Mouse (Mus musculus) forebrain, embryonic 16.5 days (tissue): ENCODE data around the gene Cdc14a. TPM values are rescaled to one million over a fixed set of nuclear protein-coding genes. Genes with fewer than 3 reads are reported as not detected.
A peak's percentile ranks its signal among the peaks of the same experiment; 100 is the strongest.

Experiments
- ATAC-seq: fragments of 200-750 bp; cut with Nextera tagmentation; 2 replicates; pipeline ENCODE4 v1.8.0; 2017; ENCODE audit warnings: mild to moderate bottlenecking, moderate library complexity
- H3K27ac ChIP-seq: fragments of 300-500 bp; sonication (generic); 2 replicates; pipeline ENCODE4 v1.5.1; 2014; ENCODE audit warnings: low read length, control low read depth
- H3K27me3 ChIP-seq: fragments of 300-500 bp; sonication (generic); replicated peaks from 2 replicates; pipeline ENCODE4 v1.6.1; 2014; ENCODE audit warnings: low read length; ENCODE audit not compliant: control insufficient read depth, insufficient read depth
- H3K36me3 ChIP-seq: fragments of 300-500 bp; sonication (generic); 2 replicates; pipeline ENCODE4 v1.6.1; 2014; ENCODE audit not compliant: control insufficient read depth, insufficient read depth
- H3K4me1 ChIP-seq: fragments of 300-500 bp; sonication (generic); replicated peaks from 2 replicates; pipeline ENCODE4 v1.6.1; 2014; ENCODE audit warnings: low read length; ENCODE audit not compliant: control insufficient read depth, insufficient read depth
- H3K4me2 ChIP-seq: fragments of 300-500 bp; sonication (generic); 2 replicates; pipeline ENCODE4 v1.6.1; 2014; ENCODE audit warnings: mild to moderate bottlenecking, low read length, control low read depth
- H3K4me3 ChIP-seq: fragments of 300-500 bp; sonication (generic); replicated peaks from 2 replicates; pipeline ENCODE4 v1.5.1; 2014; ENCODE audit warnings: mild to moderate bottlenecking, low read length, control low read depth
- H3K9ac ChIP-seq: fragments of 300-500 bp; sonication (generic); replicated peaks from 2 replicates; pipeline ENCODE4 v1.6.1; 2014; ENCODE audit warnings: low read depth, low read length, control low read depth
- H3K9me3 ChIP-seq: fragments of 300-500 bp; sonication (generic); 2 replicates; pipeline ENCODE4 v1.6.1; 2016; ENCODE audit warnings: low read length; ENCODE audit not compliant: control insufficient read depth
- WGBS: fragments of 180-500 bp; shearing (Covaris S2); extraction: QIAGEN DNeasy Blood & Tissue Kit; methylation state at CpG from one replicate; pipeline ENCODE4 v1.1.7; 2014; 5-methylcytosine and 5-hydroxymethylcytosine counted together
- polyA plus RNA-seq: library from polyadenylated mRNA; unstranded; fragments of >200 nt; fragmentation: Nextera tagmentation; extraction: Ambion mirVana; gene quantifications from 2 replicates; pipeline ENCODE4 v1.2.1, GENCODE M21; 2015

Cdc14a gene
- polyA plus RNA-seq, 1 experiment from 2014 or later, result 7.7 TPM

GRCm38 (mm10) chr3:116440066-116440997, 16.5 kb upstream of the Cdc14a start:
- Histone ChIP-seq H3K27me3 (no peaks in the 10 kb centered on the region), H3K9me3 (no peaks in the 10 kb centered on the region), H3K9ac (no peak overlapping the region), H3K4me3 (no peak overlapping the region), H3K27ac (no peak overlapping the region), H3K36me3 (no peaks in the 10 kb centered on the region), H3K4me2 (no peak overlapping the region), H3K4me1 (no peaks in the 10 kb centered on the region)
- WGBS, result 53% methylated on average over 8 of the region's 8 CpGs
- no peak for ATAC-seq

- Histone ChIP-seq H3K27ac (no peak overlapping the region), H3K4me1 (no peaks in the 10 kb centered on the region), H3K4me3 (no peak overlapping the region), H3K9me3 (no peaks in the 10 kb centered on the region), H3K9ac (no peak overlapping the region), H3K27me3 (no peaks in the 10 kb centered on the region), H3K36me3 (no peaks in the 10 kb centered on the region), H3K4me2 (no peak overlapping the region)
- 86% methylated on average over 9 of the region's 9 CpGs for WGBS
- no peak for ATAC-seq
These were observed 13.2 kb upstream of the Cdc14a start for GRCm38 (mm10) chr3:116436811-116437601.

GRCm38 (mm10) chr3:116436113-116436512, 12.3 kb upstream of the Cdc14a start:
- WGBS, result 80% methylated on average over 3 of the region's 3 CpGs
- no peak overlapping the region for H3K27ac ChIP-seq
- no peak for ATAC-seq

GRCm38 (mm10) chr3:116434757-116435156, 10.9 kb upstream of the Cdc14a start:
- H3K9ac ChIP-seq, result no peak overlapping the region
- H3K27ac ChIP-seq, result no peak overlapping the region
- H3K36me3 ChIP-seq, result no peaks in the 10 kb centered on the region
- 94% methylated on average over 2 of the region's 3 CpGs for WGBS
- ATAC-seq, result no peak
- no peaks in the 10 kb centered on the region for H3K27me3 ChIP-seq
- no peaks in the 10 kb centered on the region for H3K9me3 ChIP-seq
- H3K4me3 ChIP-seq, result no peak overlapping the region
- H3K4me1 ChIP-seq, result no peaks in the 10 kb centered on the region
- H3K4me2 ChIP-seq, result no peak overlapping the region

More at GRCm38 (mm10) chr3:116436113-116436512, 12.3 kb upstream of the Cdc14a start:
- Histone ChIP-seq H3K27me3 (no peaks in the 10 kb centered on the region), H3K4me1 (no peaks in the 10 kb centered on the region), H3K36me3 (no peaks in the 10 kb centered on the region), H3K4me3 (no peak overlapping the region), H3K4me2 (no peak overlapping the region), H3K9me3 (no peaks in the 10 kb centered on the region), H3K9ac (no peak overlapping the region)

- 92% methylated on average over 6 of the region's 6 CpGs for WGBS
- peaks cover 19% of the 10 kb centered on the region for H3K4me1 ChIP-seq
- H3K9ac ChIP-seq, result no peak overlapping the region
These were observed 2.1 kb upstream of the Cdc14a start for GRCm38 (mm10) chr3:116425901-116426300.

GRCm38 (mm10) chr3:116424973-116425284, 1.1 kb upstream of the Cdc14a start:
- peaks cover 22% of the 10 kb centered on the region for H3K4me1 ChIP-seq
- peak overlapping the region; percentile 94 for H3K4me3 ChIP-seq
- no peaks in the 10 kb centered on the region for H3K36me3 ChIP-seq
- peak; percentile 62 for ATAC-seq
- H3K9ac ChIP-seq, result peak overlapping the region; percentile 91
- H3K9me3 ChIP-seq, result no peaks in the 10 kb centered on the region
- no peaks in the 10 kb centered on the region for H3K27me3 ChIP-seq
- 1% methylated on average over 11 of the region's 11 CpGs for WGBS
- H3K27ac ChIP-seq, result peak overlapping the region; percentile 90
- H3K4me2 ChIP-seq, result peak overlapping the region; percentile 97

More at GRCm38 (mm10) chr3:116425901-116426300, 2.1 kb upstream of the Cdc14a start:
- Histone ChIP-seq H3K36me3 (no peaks in the 10 kb centered on the region), H3K27me3 (no peaks in the 10 kb centered on the region), H3K27ac (no peak overlapping the region), H3K4me3 (no peak overlapping the region), H3K4me2 (no peak overlapping the region), H3K9me3 (no peaks in the 10 kb centered on the region)
- ATAC-seq, result no peak

GRCm38 (mm10) chr3:116424160-116424972, 534 bp upstream of the Cdc14a start:
- H3K4me2 ChIP-seq, result peak overlapping the region; percentile 97
- peak overlapping the region; percentile 90 for H3K27ac ChIP-seq
- H3K9me3 ChIP-seq, result no peaks in the 10 kb centered on the region
- peak; percentile 13 for ATAC-seq
- no peaks in the 10 kb centered on the region for H3K36me3 ChIP-seq
- peaks cover 22% of the 10 kb centered on the region for H3K4me1 ChIP-seq
- peak overlapping the region; percentile 91 for H3K9ac ChIP-seq
- under 1% methylated on average over 32 of the region's 32 CpGs for WGBS
- H3K4me3 ChIP-seq, result peak overlapping the region; percentile 94
- no peaks in the 10 kb centered on the region for H3K27me3 ChIP-seq

- H3K36me3 ChIP-seq, result no peaks in the 10 kb centered on the region; the same call in 1 of the 2 replicates
- H3K27ac ChIP-seq, result peak overlapping the region; percentile 90
- no peaks in the 10 kb centered on the region for H3K27me3 ChIP-seq
- WGBS, result under 1% methylated on average over 23 of the region's 23 CpGs
- peaks cover 22% of the 10 kb centered on the region for H3K4me1 ChIP-seq
- peak overlapping the region; percentile 91 for H3K9ac ChIP-seq
- peak; percentile 38 for ATAC-seq
- H3K4me2 ChIP-seq, result peak overlapping the region; percentile 97
- H3K4me3 ChIP-seq, result peak overlapping the region; percentile 94
- H3K9me3 ChIP-seq, result no peaks in the 10 kb centered on the region
These were observed 958 bp downstream of the Cdc14a start for GRCm38 (mm10) chr3:116422795-116423352.
